Mouse (Mus musculus) embryonic facial prominence, embryonic 11.5 days (tissue): Measurements from ENCODE around the gene Acap2. TPM values are rescaled to one million over a fixed set of nuclear protein-coding genes. Genes with fewer than 3 reads are reported as not detected.

Source experiments
- ATAC-seq: fragments of 200-750 bp; cut with Nextera tagmentation; replicated peaks from 2 replicates; pipeline ENCODE4 v1.8.0; 2017; ENCODE audit warnings: low read depth; ENCODE audit not compliant: insufficient number of reproducible peaks, low FRiP score, low TSS enrichment
- DNase-seq: peaks from one replicate; pipeline ENCODE4 v3.0.0-alpha.2; 2015; ENCODE audit warnings: low spot score
- H3K27ac ChIP-seq: fragments of 300-500 bp; sonication (generic); replicated peaks from 2 replicates; pipeline ENCODE4 v1.5.1; 2014; ENCODE audit warnings: mild to moderate bottlenecking, low read depth, low read length, control low read depth
- H3K27me3 ChIP-seq: fragments of 300-500 bp; sonication (generic); 2 replicates; pipeline ENCODE4 v1.6.1; 2014; ENCODE audit warnings: mild to moderate bottlenecking, low read length, moderate library complexity, mixed read lengths; ENCODE audit not compliant: control insufficient read depth, insufficient read depth
- H3K36me3 ChIP-seq: fragments of 300-500 bp; sonication (generic); replicated peaks from 2 replicates; pipeline ENCODE4 v1.6.1; 2014; ENCODE audit warnings: low read depth, mild to moderate bottlenecking, low read length, moderate library complexity, mixed read lengths; ENCODE audit not compliant: control insufficient read depth, insufficient read depth
- H3K4me1 ChIP-seq: fragments of 300-500 bp; sonication (generic); 2 replicates; pipeline ENCODE4 v1.6.1; 2014; ENCODE audit warnings: low read length, mixed read lengths; ENCODE audit not compliant: control insufficient read depth, insufficient read depth
- H3K4me2 ChIP-seq: fragments of 300-500 bp; sonication (generic); 2 replicates; pipeline ENCODE4 v1.6.1; 2014; ENCODE audit warnings: low read depth, mild to moderate bottlenecking, control low read depth, low read length, moderate library complexity
- H3K4me3 ChIP-seq: fragments of 300-500 bp; sonication (generic); 2 replicates; pipeline ENCODE4 v1.5.1; 2014; ENCODE audit warnings: low read depth, low read length, control low read depth
- H3K9ac ChIP-seq: fragments of 300-500 bp; sonication (generic); replicated peaks from 2 replicates; pipeline ENCODE4 v1.6.1; 2014; ENCODE audit warnings: mild to moderate bottlenecking, control low read depth, low read length
- H3K9me3 ChIP-seq: fragments of 300-500 bp; sonication (generic); replicated peaks from 2 replicates; pipeline ENCODE4 v1.6.1; 2016; ENCODE audit warnings: mild to moderate bottlenecking, low read length, inconsistent platforms, mixed read lengths; ENCODE audit not compliant: control insufficient read depth
- WGBS: fragments of 180-500 bp; shearing (Covaris S2); extraction: QIAGEN DNeasy Blood & Tissue Kit; methylation state at CpG from one replicate; pipeline ENCODE4 v1.1.7; 2014; 5-methylcytosine and 5-hydroxymethylcytosine counted together
- polyA plus RNA-seq: library from polyadenylated mRNA; unstranded; fragments of >200 nt; fragmentation: Nextera tagmentation; extraction: Ambion mirVana; gene quantifications from 2 replicates; pipeline ENCODE4 v1.2.1, GENCODE M21; 2014

Acap2 gene
- polyA plus RNA-seq, 1 experiment from 2014 or later: 25.4 TPM

- H3K27ac ChIP-seq: no peak overlapping the region
- no peaks in the 10 kb centered on the region for H3K9me3 ChIP-seq
- H3K27me3 ChIP-seq: no peaks in the 10 kb centered on the region
- H3K4me2 ChIP-seq: no peak overlapping the region
- DNase-seq: no peak
- H3K36me3 ChIP-seq: no peaks in the 10 kb centered on the region
- no peaks in the 10 kb centered on the region for H3K4me1 ChIP-seq
- 46% methylated on average over 6 of the region's 6 CpGs for WGBS
- H3K9ac ChIP-seq: no peak overlapping the region
- no peak overlapping the region for H3K4me3 ChIP-seq
- no peak for ATAC-seq
These were observed 59.1 kb downstream of the Acap2 start for GRCm38 (mm10) chr16:31141916-31142315.

- no peak overlapping the region for H3K27ac ChIP-seq
- no peak overlapping the region for H3K4me3 ChIP-seq
- no peak overlapping the region for H3K9ac ChIP-seq
- 60% methylated on average over 13 of the region's 13 CpGs for WGBS
- no peaks in the 10 kb centered on the region for H3K27me3 ChIP-seq
- H3K4me2 ChIP-seq: no peak overlapping the region
- H3K9me3 ChIP-seq: no peaks in the 10 kb centered on the region
- ATAC-seq (no peak), DNase-seq (no peak)
- H3K36me3 ChIP-seq: no peaks in the 10 kb centered on the region
- H3K4me1 ChIP-seq: no peaks in the 10 kb centered on the region
These were observed 64.3 kb downstream of the Acap2 start for GRCm38 (mm10) chr16:31136616-31137253.

GRCm38 (mm10) chr16:31135519-31135918, 65.5 kb downstream of the Acap2 start:
- Histone ChIP-seq H3K27me3 (no peaks in the 10 kb centered on the region), H3K4me2 (0 out of 2 replicates have a peak overlapping the region, but pooled peaks have one; percentile 8), H3K9me3 (no peaks in the 10 kb centered on the region), H3K36me3 (no peaks in the 10 kb centered on the region), H3K4me3 (no peak overlapping the region), H3K27ac (no peak overlapping the region), H3K9ac (no peak overlapping the region; the same call in 1 of the 2 replicates), H3K4me1 (no peaks in the 10 kb centered on the region)
- WGBS: 32% methylated on average over 8 of the region's 8 CpGs
- DNase-seq (peak; percentile 45), ATAC-seq (no peak)

GRCm38 (mm10) chr16:31131531-31131930, 69.5 kb downstream of the Acap2 start:
- Histone ChIP-seq H3K9me3 (no peaks in the 10 kb centered on the region), H3K27ac (no peak overlapping the region), H3K27me3 (no peaks in the 10 kb centered on the region), H3K4me1 (no peaks in the 10 kb centered on the region), H3K4me2 (no peak overlapping the region), H3K4me3 (no peak overlapping the region), H3K36me3 (no peaks in the 10 kb centered on the region), H3K9ac (no peak overlapping the region)
- 22% methylated on average over 5 of the region's 5 CpGs for WGBS
- DNase-seq (no peak), ATAC-seq (no peak)

GRCm38 (mm10) chr16:31128116-31128515, 72.9 kb downstream of the Acap2 start:
- no peaks in the 10 kb centered on the region for H3K36me3 ChIP-seq
- no peak for ATAC-seq
- H3K27ac ChIP-seq: no peak overlapping the region

GRCm38 (mm10) chr16:31124991-31125390, 76.1 kb downstream of the Acap2 start:
- no peak for DNase-seq
- no peaks in the 10 kb centered on the region for H3K9me3 ChIP-seq
- no peak overlapping the region for H3K27ac ChIP-seq
- ATAC-seq: no peak
- WGBS: 45% methylated on average over 5 of the region's 5 CpGs
- H3K4me2 ChIP-seq: no peak overlapping the region
- no peak overlapping the region for H3K9ac ChIP-seq
- no peaks in the 10 kb centered on the region for H3K27me3 ChIP-seq
- no peaks in the 10 kb centered on the region for H3K4me1 ChIP-seq
- H3K4me3 ChIP-seq: no peak overlapping the region
- no peaks in the 10 kb centered on the region for H3K36me3 ChIP-seq

More at GRCm38 (mm10) chr16:31128116-31128515, 72.9 kb downstream of the Acap2 start:
- Histone ChIP-seq H3K9me3 (no peaks in the 10 kb centered on the region), H3K9ac (no peak overlapping the region), H3K27me3 (no peaks in the 10 kb centered on the region), H3K4me3 (no peak overlapping the region), H3K4me2 (no peak overlapping the region), H3K4me1 (no peaks in the 10 kb centered on the region)
- WGBS: 81% methylated on average over 5 of the region's 5 CpGs
- no peak for DNase-seq

GRCm38 (mm10) chr16:31121612-31122011, 79.4 kb downstream of the Acap2 start:
- H3K36me3 ChIP-seq: no peaks in the 10 kb centered on the region
- H3K27ac ChIP-seq: no peak overlapping the region
- no peak for ATAC-seq
- no peak overlapping the region for H3K9ac ChIP-seq
- no peak overlapping the region for H3K4me2 ChIP-seq
- WGBS: 96% methylated on average over 6 of the region's 6 CpGs
- no peaks in the 10 kb centered on the region for H3K4me1 ChIP-seq
- no peaks in the 10 kb centered on the region for H3K27me3 ChIP-seq
- H3K9me3 ChIP-seq: no peaks in the 10 kb centered on the region
- H3K4me3 ChIP-seq: no peak overlapping the region
- DNase-seq: no peak

- Histone ChIP-seq H3K4me3 (no peak overlapping the region), H3K4me2 (no peak overlapping the region), H3K9ac (no peak overlapping the region), H3K27ac (no peak overlapping the region), H3K27me3 (no peaks in the 10 kb centered on the region), H3K9me3 (no peaks in the 10 kb centered on the region), H3K4me1 (no peaks in the 10 kb centered on the region), H3K36me3 (peaks cover 8% of the 10 kb centered on the region)
- no peak for DNase-seq
- ATAC-seq: no peak
These were observed 87.4 kb downstream of the Acap2 start for GRCm38 (mm10) chr16:31113596-31113995.
